Mouse (Mus musculus) cerebellum, adult 11-12 months (tissue): ENCODE results near the gene Spc24.
"Not testable (repeated sequence)": the region's sequence is repeated elsewhere in the genome, so short reads cannot be mapped to it uniquely, and the experiment has no call there.

Experiments
- DNase-seq: peaks from one replicate; pipeline ENCODE4 v3.0.0; 2022

The Spc24 gene

DNA sequence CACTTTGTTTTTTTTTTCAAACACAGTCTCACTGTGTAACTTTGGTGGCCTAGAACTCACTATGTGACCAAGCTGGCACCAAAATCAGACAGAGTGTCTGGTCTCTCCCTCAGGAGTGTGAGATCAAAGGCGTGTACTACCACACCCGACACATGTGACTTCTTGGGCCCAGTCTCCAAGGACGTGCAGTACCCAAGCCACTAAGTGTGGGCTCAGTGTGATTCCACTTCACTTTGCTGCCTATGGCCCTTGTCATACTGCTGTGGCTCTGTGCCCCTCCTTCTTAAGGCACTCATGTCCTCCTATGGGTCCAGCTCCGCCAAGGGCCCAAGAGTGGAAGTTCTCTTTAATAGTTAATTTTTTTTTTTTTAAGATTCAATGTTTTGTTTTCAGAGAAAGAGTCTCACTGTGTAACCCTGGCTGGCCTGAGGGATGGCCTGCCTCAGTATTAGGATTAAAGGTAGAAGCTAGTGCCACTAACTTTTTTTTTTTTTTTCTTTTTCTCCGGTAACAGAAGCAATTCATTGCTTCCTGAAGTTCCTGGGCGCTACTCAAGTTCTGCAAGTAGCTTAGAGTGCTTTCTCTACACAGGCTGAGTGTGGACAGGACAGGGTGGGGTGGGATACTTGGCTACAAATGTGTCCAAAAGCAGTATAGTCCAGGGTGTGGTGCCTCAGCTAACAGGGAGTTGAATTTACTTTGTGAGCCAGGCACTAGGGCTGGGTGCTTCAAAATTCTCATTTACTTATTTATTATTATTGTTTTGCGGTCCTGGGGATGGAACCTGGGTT, 24.6 kb upstream of the Spc24 start:
- DNase-seq, result no peak

DNA sequence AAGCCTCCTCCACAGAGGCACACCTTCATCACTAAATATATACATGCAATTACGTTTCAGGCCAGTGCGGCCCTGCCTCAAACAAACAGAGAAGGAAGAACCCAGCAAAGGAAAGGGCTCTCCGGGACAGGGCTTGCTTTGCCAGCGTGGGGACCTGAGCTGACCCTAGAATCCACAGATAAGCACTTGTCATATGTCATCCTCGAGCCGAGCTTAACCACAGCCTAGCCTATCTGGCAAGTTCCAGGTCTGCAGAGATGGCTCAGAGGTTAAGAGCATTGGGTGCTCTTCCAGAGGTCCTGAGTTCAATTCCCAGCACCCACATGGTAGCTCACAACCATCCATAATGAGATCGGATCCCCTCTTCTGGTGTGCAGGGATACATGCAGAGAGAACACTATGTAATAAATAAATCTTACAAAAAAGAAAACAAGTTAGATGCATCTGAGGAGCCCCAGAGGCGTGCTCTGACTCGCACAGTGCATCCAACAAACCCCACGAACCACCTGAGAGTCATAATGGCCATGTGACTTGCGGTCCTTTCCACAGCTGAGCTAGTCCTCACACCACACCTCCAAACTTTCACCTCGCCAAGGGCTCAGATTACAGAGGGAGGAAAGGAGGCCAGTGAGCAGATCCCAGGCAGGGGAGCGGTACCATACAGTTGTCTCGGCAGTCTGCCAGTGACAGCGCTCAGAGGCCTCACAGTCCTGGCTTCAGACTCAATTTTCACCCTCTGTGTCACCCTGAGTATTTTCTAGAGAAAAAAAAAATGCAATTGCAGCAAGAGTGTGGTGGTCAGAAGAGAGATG, 21.8 kb upstream of the Spc24 start:
- no peak for DNase-seq

DNA sequence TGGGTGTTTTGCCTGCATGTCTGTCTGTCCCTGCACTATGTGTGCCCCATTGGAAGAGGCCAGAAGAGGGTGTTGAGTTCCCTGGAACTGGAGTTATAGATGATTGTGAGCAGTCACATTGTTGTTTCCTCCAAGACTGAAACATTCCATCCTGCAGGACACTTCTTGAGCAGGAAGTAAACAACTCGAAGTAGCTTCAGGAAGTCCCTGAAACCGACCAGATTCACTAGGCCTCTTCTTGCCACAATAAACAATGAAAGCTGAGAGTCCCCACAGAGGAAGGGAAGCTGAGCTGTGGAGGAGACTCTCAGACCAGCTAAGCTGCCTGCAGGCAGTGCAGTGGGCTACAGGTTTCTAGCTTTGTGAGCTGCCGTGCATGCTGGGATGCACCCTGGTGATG, 17.6 kb upstream of the Spc24 start:
- no peak for DNase-seq

DNA sequence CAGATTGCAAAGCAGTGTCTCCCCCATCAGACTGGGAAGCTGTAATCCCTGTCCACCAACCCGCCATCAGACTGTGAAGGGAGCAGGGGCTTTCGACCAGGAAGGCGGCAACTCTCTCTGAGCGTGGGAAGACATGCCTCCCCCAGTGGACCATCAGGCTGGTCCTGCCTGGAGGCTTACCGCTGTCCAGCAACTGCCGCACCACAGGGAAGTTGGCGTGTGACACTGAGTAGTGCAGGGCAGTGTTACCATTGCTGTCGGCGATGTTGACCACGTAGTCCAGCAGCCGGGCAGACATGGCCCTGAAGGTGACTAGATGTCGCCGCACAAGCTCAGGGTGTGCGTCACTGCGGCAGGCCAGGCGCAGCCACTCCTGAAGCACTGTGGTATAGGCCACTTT, 14.2 kb upstream of the Spc24 start:
- DNase-seq, result no peak

DNA sequence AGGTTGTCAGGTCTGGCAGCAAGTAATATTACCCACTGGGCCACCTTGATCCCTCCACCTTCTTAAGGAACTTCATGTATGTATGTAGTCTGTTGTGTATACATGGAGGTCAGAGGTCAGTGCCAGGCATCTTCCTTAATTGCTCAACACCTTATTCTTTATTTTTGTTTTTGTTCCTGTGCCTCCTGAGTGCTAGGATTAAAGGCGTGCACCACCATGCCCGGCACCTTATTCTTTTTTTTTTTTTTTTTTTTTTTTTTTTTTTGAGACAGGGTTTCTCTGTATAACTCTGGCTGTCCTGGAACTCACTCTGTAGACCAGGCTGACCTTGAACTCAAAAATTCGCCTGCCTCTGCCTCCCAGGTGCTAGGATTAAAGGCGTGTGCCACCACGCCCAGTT, 13.3 kb upstream of the Spc24 start:
- DNase-seq, result not testable (repeated sequence)

DNA sequence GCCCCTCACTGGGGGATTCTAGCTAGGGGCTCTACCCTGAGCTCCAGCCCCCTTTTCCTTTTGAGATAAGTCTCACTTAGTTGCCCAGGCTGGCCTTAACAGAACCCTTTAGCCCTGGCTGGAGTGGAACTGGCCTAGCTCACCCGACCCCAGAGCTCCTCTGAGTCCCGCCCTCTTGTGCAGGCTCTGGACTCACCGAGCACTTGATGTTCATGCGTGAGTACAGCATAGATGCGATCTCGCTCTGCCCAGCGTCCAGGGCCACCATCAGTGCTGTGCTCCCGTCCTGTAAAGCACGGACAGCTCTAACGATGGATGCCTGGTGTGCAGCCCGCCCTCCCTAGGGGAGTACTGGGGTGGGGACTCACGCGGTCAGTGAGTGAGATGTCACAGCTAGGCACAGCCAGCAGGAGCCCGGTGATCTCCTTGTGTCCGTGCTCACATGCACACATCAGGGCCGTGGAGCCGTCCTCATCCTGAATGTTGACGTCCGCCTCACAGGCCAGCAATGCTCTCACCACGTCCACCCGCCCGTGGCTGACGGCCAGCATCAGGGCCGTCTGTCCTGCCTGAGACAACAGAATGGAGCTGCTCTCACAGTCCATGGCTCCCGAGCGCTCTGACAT, 9.6 kb upstream of the Spc24 start:
- peak; percentile 73 for DNase-seq

DNA sequence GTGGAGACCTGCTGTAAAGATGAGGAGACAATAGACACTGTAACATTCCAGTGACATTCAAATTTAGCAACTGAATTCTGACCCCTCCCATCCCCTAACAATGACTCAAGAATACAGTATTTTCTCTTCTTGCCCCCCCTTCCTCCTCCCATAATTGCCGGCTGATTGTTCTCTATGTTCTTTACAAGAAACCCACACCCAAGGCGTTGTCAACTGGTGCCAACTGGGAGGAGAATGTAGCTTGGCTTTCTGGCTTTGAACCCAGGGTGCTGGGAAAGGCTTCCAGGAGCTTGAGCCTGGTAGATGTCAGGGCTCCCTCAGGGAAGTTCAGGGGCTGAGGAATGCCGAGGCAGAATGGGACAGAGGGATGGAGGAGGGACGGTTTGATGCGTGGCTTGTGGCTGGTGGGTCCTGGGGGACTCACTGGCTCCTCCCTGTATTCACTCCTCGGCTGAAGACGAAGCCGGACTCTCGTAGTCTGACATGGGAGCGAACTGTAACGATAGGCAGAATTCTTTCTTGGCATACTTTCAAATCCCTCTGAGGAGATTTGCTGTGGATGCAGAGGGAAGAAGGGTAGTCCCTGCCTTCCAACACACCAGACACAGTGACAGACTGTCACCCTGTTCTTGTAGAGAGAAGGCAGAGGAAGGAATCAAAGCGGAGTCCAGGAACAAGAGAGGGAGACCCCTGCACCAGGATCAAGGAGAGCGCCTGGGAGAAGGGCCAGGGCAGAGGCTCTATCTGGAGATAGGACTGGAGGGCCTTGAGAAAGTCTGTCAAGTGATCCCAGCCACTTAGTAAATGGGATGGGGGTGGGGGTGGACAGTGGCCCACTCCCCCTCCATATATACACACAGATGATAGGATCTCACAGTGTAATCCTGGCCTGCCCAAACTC, 8.7 kb upstream of the Spc24 start:
- peak; percentile 74 for DNase-seq

DNA sequence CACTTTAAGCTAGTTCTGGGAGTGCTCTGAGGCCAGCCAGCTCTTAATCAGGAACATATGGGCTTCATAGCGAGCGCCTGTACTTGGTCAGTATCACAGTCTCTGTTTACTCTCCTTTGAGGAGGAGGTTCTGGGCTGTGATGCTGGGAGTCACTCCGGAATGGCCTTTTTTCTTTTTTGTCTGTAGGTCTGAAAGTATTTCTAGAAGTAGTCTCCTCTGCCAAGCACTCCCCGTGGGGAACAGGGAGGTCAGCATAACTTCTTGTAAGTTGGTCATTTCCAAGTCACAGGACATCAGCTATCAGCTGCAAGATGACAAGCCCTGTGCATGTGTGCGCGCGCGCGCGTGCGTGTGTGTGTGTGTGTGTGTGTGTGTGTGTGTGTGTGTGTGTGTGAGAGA, 7.8 kb upstream of the Spc24 start:
- DNase-seq, result peak; percentile 84

DNA sequence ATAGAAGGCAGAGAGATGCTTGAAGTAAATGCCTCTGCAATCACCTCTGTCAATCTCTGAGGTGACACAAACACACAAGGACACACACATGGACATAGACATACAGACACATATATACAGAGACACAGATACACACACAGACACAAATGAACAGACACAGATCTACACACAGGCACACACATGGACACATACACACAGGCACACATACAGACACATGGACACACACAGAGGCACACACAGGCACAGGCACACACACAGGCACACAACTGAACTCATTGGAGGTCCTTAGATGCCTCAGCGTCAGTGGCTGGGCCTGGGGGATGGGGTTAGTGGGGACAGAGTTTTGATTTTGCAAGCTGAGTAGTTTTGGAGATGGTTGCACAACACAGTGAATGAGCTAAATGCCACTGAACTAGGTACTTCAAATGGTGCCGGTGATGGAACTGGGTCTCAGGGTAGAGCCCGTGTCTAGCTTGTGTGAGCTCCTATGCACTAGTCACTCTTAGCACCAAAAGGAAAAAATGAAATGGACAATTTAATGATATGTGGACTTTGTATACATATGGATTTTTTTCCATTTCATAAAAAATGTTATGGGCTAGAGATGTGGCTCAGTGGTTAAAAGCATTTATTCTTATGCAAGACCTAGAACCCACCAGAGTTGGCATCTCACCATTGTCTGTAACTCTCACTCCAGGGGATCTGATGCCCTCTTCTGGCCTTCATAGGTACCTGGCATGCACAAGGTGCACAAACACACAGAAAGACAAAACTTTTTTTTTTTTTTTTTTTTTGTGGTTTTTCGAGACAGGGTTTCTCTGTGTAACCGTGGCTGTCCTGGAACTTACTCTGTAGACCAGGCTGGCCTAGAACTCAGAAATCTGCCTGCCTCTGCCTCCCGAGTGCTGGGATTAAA, 4.2 kb upstream of the Spc24 start:
- no peak for DNase-seq

DNA sequence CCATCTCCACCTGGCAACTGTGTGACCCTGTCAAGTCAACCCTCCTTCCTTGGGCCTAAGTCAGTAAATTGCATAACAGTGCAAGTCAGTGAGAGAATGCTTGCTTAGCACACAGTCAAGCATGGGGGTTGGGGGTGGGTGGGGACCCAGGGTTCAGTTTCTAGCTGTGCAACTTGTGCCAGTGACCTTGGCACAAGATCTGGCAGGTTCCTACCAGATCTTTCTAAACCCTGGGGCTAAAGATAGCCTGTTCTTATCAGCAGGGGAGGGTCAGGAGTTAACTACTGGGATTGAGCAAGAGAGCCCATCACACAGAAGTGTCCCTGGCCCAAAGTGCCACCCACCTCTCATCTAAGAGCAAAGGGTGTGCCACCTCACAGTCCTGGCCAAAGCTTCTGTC, 2.0 kb upstream of the Spc24 start:
- DNase-seq, result no peak

DNA sequence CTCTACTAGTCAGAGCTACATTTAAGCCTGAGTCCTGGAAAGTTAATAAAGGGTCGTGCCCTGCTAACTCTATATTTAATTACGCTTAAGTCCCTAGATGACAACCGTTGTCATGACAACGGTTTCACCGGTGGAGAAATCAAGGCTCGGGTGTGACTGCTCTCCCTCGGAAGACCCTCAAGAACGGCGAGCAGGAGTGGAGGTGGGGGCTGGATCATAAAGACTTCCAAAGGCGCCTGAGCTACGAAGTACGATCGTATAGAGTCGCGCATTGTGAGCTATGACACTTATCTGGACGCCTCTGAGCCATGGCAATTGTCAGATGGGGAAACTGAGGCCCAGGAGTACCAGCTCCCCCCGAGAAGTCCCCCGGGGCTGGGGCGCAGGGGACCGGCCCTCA, 385 bp downstream of the Spc24 start:
- DNase-seq, result no peak

DNA sequence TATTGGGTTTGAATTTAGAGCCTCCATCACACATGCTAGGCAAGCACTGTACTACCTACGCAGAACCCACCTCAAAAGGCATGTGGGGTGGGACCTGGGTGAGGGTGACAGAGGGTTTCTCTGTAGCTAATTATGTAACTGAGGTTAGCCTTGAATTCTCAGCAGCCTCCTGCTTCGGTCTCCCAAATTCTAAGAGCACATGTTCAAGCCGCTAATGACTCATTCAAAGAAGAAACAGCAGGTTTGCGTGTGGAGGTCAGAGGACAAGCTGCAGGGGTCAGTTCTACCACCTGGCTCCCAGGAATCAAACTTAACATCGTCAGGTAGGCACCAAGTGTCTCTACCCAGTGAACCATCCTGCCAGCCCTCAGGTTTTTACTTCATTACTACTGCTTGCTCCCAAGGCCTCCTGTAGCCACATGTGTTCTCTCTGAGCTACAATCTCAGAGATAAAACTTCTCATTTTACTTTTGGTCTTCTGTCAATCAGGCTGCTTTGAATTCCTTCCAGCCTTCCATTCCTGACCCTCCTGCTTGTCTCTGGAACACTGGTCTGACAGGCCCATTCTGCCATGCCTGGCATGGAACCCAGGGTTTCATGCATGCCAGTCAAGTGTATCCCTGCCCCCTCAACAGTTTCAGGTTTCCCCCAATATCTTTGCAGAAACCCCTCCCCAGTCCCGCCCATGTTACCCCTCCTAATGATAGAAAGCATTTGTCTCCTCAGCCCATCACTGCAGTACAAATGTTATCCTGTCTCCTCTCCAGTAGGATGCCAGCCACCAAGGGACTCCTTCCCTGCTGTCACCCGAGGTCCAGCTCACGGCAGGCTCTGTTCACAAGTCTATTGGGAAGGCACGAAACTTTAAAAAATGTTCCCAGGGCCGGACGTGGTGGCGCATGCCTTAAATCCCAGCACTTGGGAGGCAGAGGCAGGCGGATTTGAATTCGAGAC, 1.2 kb downstream of the Spc24 start:
- peak; percentile 46 for DNase-seq

DNA sequence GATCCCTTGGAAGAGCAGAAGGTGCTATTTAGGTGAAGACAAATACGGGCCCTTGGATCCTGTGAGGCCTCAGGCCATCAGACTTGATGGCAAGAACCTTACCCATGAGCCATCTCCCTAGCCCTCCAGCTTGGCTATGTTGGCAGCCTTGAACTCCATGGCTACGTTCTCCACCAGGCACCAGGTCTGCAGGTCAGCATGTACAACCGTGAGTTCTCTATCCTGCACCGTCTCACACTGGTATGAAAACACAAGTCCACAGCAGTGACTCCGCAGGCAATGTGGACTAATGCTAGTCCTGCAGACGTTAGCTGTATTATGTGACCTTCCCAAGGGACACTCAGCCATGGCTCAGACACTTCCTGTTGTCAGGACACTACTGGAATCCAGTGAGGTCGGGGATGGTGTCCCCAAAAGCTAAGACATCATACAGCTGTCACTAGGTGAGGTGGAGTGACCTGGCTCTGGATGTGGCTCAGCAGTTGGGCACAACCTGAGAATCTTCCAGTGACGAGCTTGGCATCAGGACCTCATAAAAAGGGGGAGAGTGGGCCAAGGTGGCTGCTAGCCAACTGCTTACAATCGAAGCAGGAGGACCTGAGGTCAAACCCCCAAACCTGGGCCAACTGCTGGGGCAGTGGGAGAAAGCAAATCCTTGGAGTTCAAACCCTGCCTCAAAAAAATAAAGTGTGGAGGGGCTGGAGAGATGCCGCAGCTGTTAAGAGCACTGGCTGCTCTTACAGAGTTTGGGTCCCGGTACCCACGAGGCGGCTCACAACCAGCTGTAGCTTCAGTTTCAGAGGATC, 5.4 kb downstream of the Spc24 start:
- DNase-seq, result peak; percentile 60

DNA sequence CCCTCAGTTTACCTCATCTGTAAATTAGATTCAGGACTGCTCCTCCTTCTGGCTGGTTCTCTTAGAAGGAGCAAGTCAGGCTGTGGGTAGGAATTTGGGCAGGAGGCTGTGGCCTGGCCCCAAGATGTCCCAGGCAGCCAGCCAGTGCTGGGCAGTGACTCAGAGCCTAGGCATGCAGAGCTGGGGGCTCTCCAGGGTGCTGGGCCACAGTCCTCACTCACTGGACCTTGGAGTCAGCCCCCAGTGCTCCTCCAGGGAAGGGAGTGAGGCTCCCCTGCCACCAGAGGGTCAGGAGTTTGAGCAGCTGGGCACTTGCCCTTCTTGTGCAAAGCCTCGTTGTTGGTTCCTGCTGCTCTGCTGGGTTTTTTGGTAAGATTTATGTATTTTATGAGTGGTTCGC, 6.1 kb downstream of the Spc24 start:
- peak; percentile 86 for DNase-seq

DNA sequence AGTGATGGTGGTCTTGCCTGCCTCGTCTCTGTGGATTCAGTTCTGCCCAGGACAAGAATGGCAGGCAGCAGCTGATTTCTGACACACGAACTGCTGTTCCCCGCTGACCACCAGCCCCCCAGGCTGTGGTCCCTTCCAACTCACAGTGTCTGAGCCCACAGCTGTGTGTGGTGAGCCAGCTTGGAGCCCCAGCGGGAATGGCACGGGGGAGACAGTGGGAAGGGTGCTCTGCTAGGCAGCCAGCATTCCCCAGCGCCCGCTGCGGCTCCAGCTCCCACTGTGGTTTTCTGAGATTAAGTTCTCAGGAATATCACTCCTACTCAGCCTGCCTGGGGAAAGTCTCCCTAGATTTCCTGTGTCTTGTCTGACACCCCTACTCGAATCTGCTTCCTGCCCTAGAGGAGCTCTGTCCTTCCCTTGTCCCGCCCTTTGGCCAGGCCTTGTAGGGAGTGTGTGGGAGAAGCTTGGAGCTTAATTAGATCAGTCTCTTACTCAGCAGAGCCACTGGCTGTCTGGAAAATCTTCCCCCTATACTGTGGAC, 7.8 kb downstream of the Spc24 start:
- DNase-seq, result peak; percentile 40

DNA sequence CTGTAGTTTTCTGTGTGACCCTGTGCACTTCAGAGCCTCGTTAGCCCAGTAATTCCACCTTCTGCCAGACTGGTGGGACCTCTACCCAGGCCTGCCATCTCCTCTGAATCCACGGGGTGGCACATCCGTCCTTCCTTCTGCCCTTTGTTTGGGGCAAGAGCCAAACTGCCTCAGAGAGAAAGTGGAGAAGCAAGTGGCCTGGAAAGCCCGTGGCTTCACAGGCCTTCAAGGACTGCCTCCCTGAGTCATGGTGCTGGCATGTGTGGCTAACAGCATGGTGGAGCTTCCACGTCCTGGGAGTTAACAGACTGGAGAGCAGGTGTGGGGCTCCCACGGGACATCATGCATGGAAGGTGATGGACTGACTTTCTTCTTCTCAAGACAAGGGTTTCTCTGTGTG, 8.8 kb downstream of the Spc24 start:
- no peak for DNase-seq

DNA sequence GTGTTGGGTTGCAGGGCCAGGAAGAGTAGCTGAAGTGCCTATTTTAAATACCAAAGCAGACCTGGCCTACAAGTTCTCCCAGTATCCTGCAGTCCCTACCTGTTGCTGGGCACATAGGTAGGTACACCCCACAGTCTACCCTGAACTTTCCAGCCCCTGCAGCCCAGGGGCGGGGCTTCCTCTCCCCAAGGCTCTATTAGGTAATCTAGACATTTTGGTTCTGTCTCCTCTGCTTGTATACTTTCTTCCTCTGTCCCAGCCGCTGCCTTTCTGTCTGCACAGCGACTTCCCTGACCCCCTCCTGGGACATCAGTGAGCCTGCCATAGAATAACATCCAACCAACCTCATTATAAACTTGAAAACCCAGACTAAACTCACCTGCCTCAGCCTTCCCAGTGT, 9.7 kb downstream of the Spc24 start:
- DNase-seq, result no peak

DNA sequence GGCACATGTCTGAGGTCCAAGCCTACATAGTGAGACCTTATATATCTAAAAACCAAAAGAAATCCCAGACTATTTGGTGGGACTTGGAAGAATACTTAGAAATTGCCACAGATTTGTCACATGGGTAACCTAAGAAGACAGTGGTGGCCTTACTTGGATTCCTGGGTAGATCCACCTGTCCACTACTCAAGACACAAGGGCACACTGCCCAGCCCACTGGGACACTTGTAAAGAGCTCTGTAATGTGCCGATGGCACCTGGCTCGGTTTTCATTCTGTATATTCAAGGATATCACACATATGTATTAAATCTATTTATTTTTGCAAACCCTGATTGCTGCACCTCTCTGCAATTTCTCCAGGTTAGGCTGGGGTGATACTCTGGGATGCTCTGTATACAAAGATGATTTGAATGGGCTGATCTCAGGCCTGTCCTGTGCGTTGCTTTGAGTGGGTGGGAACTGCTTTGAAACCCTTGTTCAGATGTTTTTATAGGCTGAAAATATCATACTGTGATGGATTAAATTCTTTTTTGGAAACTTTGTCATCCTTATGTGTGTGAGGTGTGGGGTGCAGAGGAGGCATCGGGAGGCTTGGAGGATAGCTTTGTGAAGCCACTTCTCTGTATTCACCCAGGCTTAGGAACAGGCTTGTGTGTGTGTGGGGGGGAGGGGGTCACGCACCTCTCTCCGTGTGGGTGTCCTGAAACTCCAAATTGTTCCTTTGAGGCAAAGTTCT, 10.6 kb downstream of the Spc24 start:
- peak; percentile 63 for DNase-seq

DNA sequence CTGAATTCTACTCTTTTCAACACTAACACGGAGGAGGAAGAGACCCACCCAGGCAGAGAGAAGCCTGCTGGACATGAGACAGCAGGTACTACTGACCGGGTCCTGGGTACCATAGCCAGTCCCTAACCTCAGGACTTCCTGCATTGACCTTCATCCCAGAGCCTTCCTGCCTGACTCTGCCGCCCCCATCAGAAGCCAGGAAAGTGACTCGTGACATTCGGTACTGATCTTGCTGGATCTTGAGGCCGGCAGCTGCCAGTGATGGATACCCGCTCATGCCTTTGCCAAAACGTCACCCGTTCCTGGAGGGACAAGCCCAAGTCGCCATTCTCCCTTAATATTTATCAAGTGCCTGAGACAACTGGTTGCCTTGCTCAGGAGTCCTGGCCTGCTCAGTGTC, 11.6 kb downstream of the Spc24 start:
- DNase-seq, result peak; percentile 76
